Mouse (Mus musculus) small intestine, adult 10 weeks (tissue): ENCODE measurements around the gene Psmb4. TPM values are rescaled to one million over a fixed set of nuclear protein-coding genes. Genes with fewer than 3 reads are reported as not detected.

Experiments used
- polyA plus RNA-seq: library from polyadenylated mRNA; stranded (reverse); fragments of 350-450 nt; fragmentation: Illumina TruSeq; extraction: RNeasy Lipid Tissue Mini Kit (QIAGEN cat#74804); gene quantifications from one replicate; pipeline ENCODE4 v1.2.3, GENCODE M21; 2014; ENCODE audit warnings: low replicate concordance

The Psmb4 gene
- 19.9 TPM for polyA plus RNA-seq

GRCm38 (mm10) chr3:94886316-94887224 lies at the start of gene Psmb4:
Gene Psmb4 (minus strand): TSS chr3:94886961.

GRCm38 (mm10) chr3:94932809-94933564 lies 46.2 kb upstream of the Psmb4 start, which contains the start of gene Selenbp1:
Gene Selenbp1 (plus strand): TSS chr3:94933056.

DNA sequence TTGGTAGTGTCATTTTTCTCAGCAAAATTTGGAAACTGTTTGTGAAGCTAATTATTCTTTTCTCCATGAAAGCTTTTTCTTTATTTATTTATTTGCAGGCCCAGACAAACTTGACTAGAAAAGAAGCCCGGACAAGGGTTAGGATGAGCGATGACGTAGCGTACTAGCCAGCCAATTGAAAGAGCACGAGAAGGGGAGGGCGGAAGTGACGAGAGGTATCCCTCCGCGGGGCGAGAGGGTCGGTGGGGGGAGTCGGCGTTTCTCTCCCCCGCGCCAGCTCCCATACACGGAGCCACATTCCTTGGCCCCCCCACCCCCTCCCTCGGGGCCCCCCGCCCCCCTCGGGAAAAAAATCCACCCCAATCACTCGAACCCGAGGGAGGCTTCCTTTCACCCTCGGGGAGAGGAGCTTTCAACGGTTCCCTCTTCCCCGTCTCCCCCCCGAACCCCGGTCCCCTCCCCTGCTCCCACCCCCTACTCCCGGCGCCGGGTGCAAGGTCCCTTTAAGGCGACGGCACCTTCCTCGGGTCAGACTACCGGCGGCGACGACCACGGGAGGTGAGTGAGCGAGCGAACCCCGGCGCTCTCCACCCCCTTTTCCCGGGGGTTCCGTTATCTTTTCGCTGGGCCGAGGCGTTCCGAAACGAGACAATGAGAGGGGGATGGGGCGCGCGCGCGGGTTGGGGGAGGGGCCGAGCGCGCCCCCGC lies 49.4 kb downstream of the Psmb4 start, which contains the start of gene Pogz:
Gene Pogz, plus strand, starts transcription at position 385 of the 708 bp plus-strand sequence.

Other genes with a start within 250 kb of the Psmb4 start
- gene Gm10972, start 243.8 kb downstream of the Psmb4 start, polyA plus RNA-seq, result not detected
- 9.9 TPM for gene Tuft1, start 228.1 kb downstream of the Psmb4 start, polyA plus RNA-seq
- gene Selenbp2, start 193.4 kb downstream of the Psmb4 start, polyA plus RNA-seq, result not detected
- gene Cgn, start 100.5 kb downstream of the Psmb4 start, polyA plus RNA-seq, result 18.8 TPM
- 11.0 TPM for gene Pogz, start 49.4 kb downstream of the Psmb4 start, polyA plus RNA-seq
- 2.3 TPM for gene Selenbp1, start 46.1 kb upstream of the Psmb4 start, polyA plus RNA-seq
- 15.5 TPM for gene Rfx5, start 67.1 kb upstream of the Psmb4 start, polyA plus RNA-seq
- 3.2 TPM for gene Pi4kb, start 87.8 kb upstream of the Psmb4 start, polyA plus RNA-seq
- gene Zfp687, start 128.5 kb upstream of the Psmb4 start, polyA plus RNA-seq, result 4.2 TPM
- gene Psmd4, start 155.7 kb upstream of the Psmb4 start, polyA plus RNA-seq, result 5.5 TPM
- gene Pip5k1a, start 220.0 kb upstream of the Psmb4 start, polyA plus RNA-seq, result 13.7 TPM
- gene Vps72, start 224.1 kb upstream of the Psmb4 start, polyA plus RNA-seq, result 13.3 TPM
- not detected for gene Tmod4, start 237.5 kb upstream of the Psmb4 start, polyA plus RNA-seq
- 15.3 TPM for gene Scnm1, start 247.1 kb upstream of the Psmb4 start, polyA plus RNA-seq
- gene Lysmd1, start 247.1 kb upstream of the Psmb4 start, polyA plus RNA-seq, result 1.7 TPM